Mouse (Mus musculus) retina, postnatal 7 days (tissue): ENCODE results near the gene Mpp4.

Experiments
- DNase-seq: peaks from one replicate; pipeline ENCODE4 v3.0.0-alpha.2; 2012; ENCODE audit warnings: low read depth, low spot score

Mpp4 gene

GRCm38 (mm10) chr1:59163030-59163461 is at the start of gene Mpp4:
Gene Mpp4, minus strand, starts transcription at chr1:59163389.
- DNase-seq: peak; percentile 57

- DNase-seq: no peak
Observed at GRCm38 (mm10) chr1:59212951-59213350, 49.8 kb upstream of the Mpp4 start.

GRCm38 (mm10) chr1:59212076-59212779 is 49.0 kb upstream of the Mpp4 start:
- no peak for DNase-seq

GRCm38 (mm10) chr1:59211651-59212050 is 48.5 kb upstream of the Mpp4 start:
- no peak for DNase-seq

- DNase-seq: no peak
Observed at GRCm38 (mm10) chr1:59208331-59208730, 45.1 kb upstream of the Mpp4 start.

GRCm38 (mm10) chr1:59204489-59204888 is 41.3 kb upstream of the Mpp4 start:
- DNase-seq: no peak

- DNase-seq: no peak
Observed at GRCm38 (mm10) chr1:59202367-59202766, 39.2 kb upstream of the Mpp4 start.

GRCm38 (mm10) chr1:59201561-59201960 is 38.4 kb upstream of the Mpp4 start:
- no peak for DNase-seq

GRCm38 (mm10) chr1:59200960-59201359 is 37.8 kb upstream of the Mpp4 start:
- no peak for DNase-seq

- DNase-seq: no peak
Observed at GRCm38 (mm10) chr1:59194979-59195378, 31.8 kb upstream of the Mpp4 start.

GRCm38 (mm10) chr1:59187786-59188185 is 24.6 kb upstream of the Mpp4 start:
- DNase-seq: no peak

- DNase-seq: no peak
Observed at GRCm38 (mm10) chr1:59186317-59186716, 23.1 kb upstream of the Mpp4 start.

GRCm38 (mm10) chr1:59185410-59185809 is 22.2 kb upstream of the Mpp4 start:
- DNase-seq: no peak

- DNase-seq: no peak
Observed at GRCm38 (mm10) chr1:59183045-59183444, 19.9 kb upstream of the Mpp4 start.

- no peak for DNase-seq
Observed at GRCm38 (mm10) chr1:59182373-59182772, 19.2 kb upstream of the Mpp4 start.

GRCm38 (mm10) chr1:59180003-59180402 is 16.8 kb upstream of the Mpp4 start:
- DNase-seq: no peak

- no peak for DNase-seq
Observed at GRCm38 (mm10) chr1:59178401-59178800, 15.2 kb upstream of the Mpp4 start.

GRCm38 (mm10) chr1:59174514-59175373 is 11.6 kb upstream of the Mpp4 start:
- no peak for DNase-seq

- DNase-seq: no peak
Observed at GRCm38 (mm10) chr1:59173023-59173422, 9.8 kb upstream of the Mpp4 start.

- no peak for DNase-seq
Observed at GRCm38 (mm10) chr1:59171875-59172274, 8.7 kb upstream of the Mpp4 start.

- no peak for DNase-seq
Observed at GRCm38 (mm10) chr1:59170290-59170689, 7.1 kb upstream of the Mpp4 start.

GRCm38 (mm10) chr1:59169586-59169985 is 6.4 kb upstream of the Mpp4 start:
- DNase-seq: no peak

- DNase-seq: no peak
Observed at GRCm38 (mm10) chr1:59168556-59168955, 5.4 kb upstream of the Mpp4 start.
